Mouse (Mus musculus) intestine, postnatal 0 days (tissue): Measurements from ENCODE around the gene Eomes. TPM values are rescaled to one million over a fixed set of nuclear protein-coding genes. Genes with fewer than 3 reads are reported as not detected.

Experiments used
- ATAC-seq: fragments of 200-750 bp; cut with Nextera tagmentation; 2 replicates; pipeline ENCODE4 v1.8.0; 2017; ENCODE audit warnings: mild to moderate bottlenecking, moderate TSS enrichment, moderate library complexity
- H3K27ac ChIP-seq: fragments of 300-500 bp; sonication (generic); 2 replicates; pipeline ENCODE4 v1.5.1; 2014; ENCODE audit warnings: mild to moderate bottlenecking, low read depth, low read length, moderate library complexity
- H3K27me3 ChIP-seq: fragments of 300-500 bp; sonication (generic); replicated peaks from 2 replicates; pipeline ENCODE4 v1.6.1; 2014; ENCODE audit warnings: low read length, mixed read lengths; ENCODE audit not compliant: control insufficient read depth, insufficient read depth
- H3K36me3 ChIP-seq: fragments of 300-500 bp; sonication (generic); 2 replicates; pipeline ENCODE4 v1.6.1; 2014; ENCODE audit warnings: mild to moderate bottlenecking, moderate library complexity; ENCODE audit not compliant: control insufficient read depth, insufficient read depth
- H3K4me1 ChIP-seq: fragments of 300-500 bp; sonication (generic); replicated peaks from 2 replicates; pipeline ENCODE4 v1.6.1; 2014; ENCODE audit warnings: antibody characterized with exemption, low read length, mixed read lengths; ENCODE audit not compliant: control insufficient read depth, insufficient read depth
- H3K4me2 ChIP-seq: fragments of 300-500 bp; sonication (generic); replicated peaks from 2 replicates; pipeline ENCODE4 v1.6.1; 2014; ENCODE audit warnings: low read depth, mild to moderate bottlenecking, moderate library complexity
- H3K4me3 ChIP-seq: fragments of 300-500 bp; sonication (generic); 2 replicates; pipeline ENCODE4 v1.5.1; 2014; ENCODE audit warnings: low read depth, low read length
- H3K9ac ChIP-seq: fragments of 300-500 bp; sonication (generic); 2 replicates; pipeline ENCODE4 v1.6.1; 2014; ENCODE audit warnings: mild to moderate bottlenecking, low read depth, low read length
- H3K9me3 ChIP-seq: fragments of 300-500 bp; sonication (generic); 2 replicates; pipeline ENCODE4 v1.6.1; 2016; ENCODE audit warnings: mixed run types; ENCODE audit not compliant: control insufficient read depth
- CTCF ChIP-seq: sonication (generic); IDR thresholded peaks from 2 replicates; pipeline ENCODE4 v1.5.1; 2016; ENCODE audit warnings: low read depth, mild to moderate bottlenecking, control low read depth, antibody characterized with exemption, moderate library complexity
- WGBS: fragments of 180-500 bp; shearing (Covaris S2); extraction: QIAGEN DNeasy Blood & Tissue Kit; methylation state at CpG from one replicate; pipeline ENCODE4 v1.1.7; 2014; 5-methylcytosine and 5-hydroxymethylcytosine counted together
- polyA plus RNA-seq: library from polyadenylated mRNA; unstranded; fragments of >200 nt; fragmentation: Nextera tagmentation; extraction: Ambion mirVana; gene quantifications from 2 replicates; pipeline ENCODE4 v1.2.1, GENCODE M21; 2015

The Eomes gene
- polyA plus RNA-seq, 1 experiment from 2014 or later = not detected

GRCm38 (mm10) chr9:118476766-118477271, 1.2 kb upstream of the Eomes start:
- TF ChIP-seq CTCF = no peak
- Histone ChIP-seq H3K27ac (no peak overlapping the region), H3K9ac (no peak overlapping the region), H3K4me3 (peak overlapping the region; percentile 52), H3K4me1 (no peaks in the 10 kb centered on the region; the same call in 1 of the 2 replicates), H3K4me2 (peak overlapping the region; percentile 74), H3K36me3 (no peaks in the 10 kb centered on the region), H3K9me3 (no peaks in the 10 kb centered on the region), H3K27me3 (peaks cover 78% of the 10 kb centered on the region)
- ATAC-seq = no peak
- under 1% methylated on average over 33 of the region's 33 CpGs for WGBS

GRCm38 (mm10) chr9:118477281-118477931, 606 bp upstream of the Eomes start:
- no peaks in the 10 kb centered on the region; the same call in 1 of the 2 replicates for H3K4me1 ChIP-seq
- under 1% methylated on average over 31 of the region's 31 CpGs for WGBS
- no peaks in the 10 kb centered on the region for H3K36me3 ChIP-seq
- H3K27ac ChIP-seq = no peak overlapping the region
- H3K4me2 ChIP-seq = peak overlapping the region; percentile 74
- peak overlapping the region; percentile 52 for H3K4me3 ChIP-seq
- TF ChIP-seq CTCF = no peak
- H3K9me3 ChIP-seq = no peaks in the 10 kb centered on the region
- H3K9ac ChIP-seq = no peak overlapping the region
- H3K27me3 ChIP-seq = peaks cover 84% of the 10 kb centered on the region
- ATAC-seq = no peak

GRCm38 (mm10) chr9:118478458-118478838, 436 bp downstream of the Eomes start:
- Histone ChIP-seq H3K36me3 (no peaks in the 10 kb centered on the region), H3K9ac (no peak overlapping the region), H3K4me2 (peak overlapping the region; percentile 74), H3K4me1 (no peaks in the 10 kb centered on the region; the same call in 1 of the 2 replicates), H3K27ac (no peak overlapping the region), H3K4me3 (peak overlapping the region; percentile 52), H3K27me3 (peaks cover 86% of the 10 kb centered on the region), H3K9me3 (no peaks in the 10 kb centered on the region)
- no peak for ATAC-seq
- 0% methylated on average over 26 of the region's 29 CpGs for WGBS
- TF ChIP-seq CTCF = peak; percentile 30

- peaks cover 89% of the 10 kb centered on the region for H3K27me3 ChIP-seq
- no peaks in the 10 kb centered on the region for H3K36me3 ChIP-seq
- WGBS = 2% methylated on average over 62 of the region's 87 CpGs
- no peak overlapping the region; the same call in 1 of the 2 replicates for H3K9ac ChIP-seq
- H3K9me3 ChIP-seq = no peaks in the 10 kb centered on the region
- H3K4me2 ChIP-seq = peak overlapping the region; percentile 74
- H3K27ac ChIP-seq = no peak overlapping the region
- H3K4me1 ChIP-seq = no peaks in the 10 kb centered on the region; the same call in 1 of the 2 replicates
- peak; percentile 65 for TF ChIP-seq CTCF
- peak overlapping the region; percentile 52 for H3K4me3 ChIP-seq
- peak; percentile 38 for ATAC-seq
Observed at GRCm38 (mm10) chr9:118478839-118479507, 961 bp downstream of the Eomes start.

GRCm38 (mm10) chr9:118479508-118480291, 1.7 kb downstream of the Eomes start:
- Histone ChIP-seq H3K36me3 (no peaks in the 10 kb centered on the region), H3K9me3 (no peaks in the 10 kb centered on the region), H3K4me2 (peak overlapping the region; percentile 74), H3K4me1 (no peaks in the 10 kb centered on the region; the same call in 1 of the 2 replicates), H3K27me3 (peaks cover 93% of the 10 kb centered on the region), H3K4me3 (peak overlapping the region; percentile 52), H3K27ac (no peak overlapping the region), H3K9ac (no peak overlapping the region)
- WGBS = 11% methylated on average over 23 of the region's 23 CpGs
- no peak for TF ChIP-seq CTCF
- no peak for ATAC-seq

GRCm38 (mm10) chr9:118480292-118480690, 2.3 kb downstream of the Eomes start:
- no peak for ATAC-seq
- Histone ChIP-seq H3K27me3 (peaks cover 93% of the 10 kb centered on the region), H3K4me3 (no peak overlapping the region), H3K9ac (no peak overlapping the region), H3K36me3 (no peaks in the 10 kb centered on the region), H3K9me3 (no peaks in the 10 kb centered on the region), H3K4me2 (no peak overlapping the region), H3K27ac (no peak overlapping the region), H3K4me1 (no peaks in the 10 kb centered on the region; the same call in 1 of the 2 replicates)
- no peak for TF ChIP-seq CTCF
- WGBS = 12% methylated on average over 14 of the region's 14 CpGs
